26 mouse cellular contexts compared by ENCODE assay signal in the genomic region with DNA sequence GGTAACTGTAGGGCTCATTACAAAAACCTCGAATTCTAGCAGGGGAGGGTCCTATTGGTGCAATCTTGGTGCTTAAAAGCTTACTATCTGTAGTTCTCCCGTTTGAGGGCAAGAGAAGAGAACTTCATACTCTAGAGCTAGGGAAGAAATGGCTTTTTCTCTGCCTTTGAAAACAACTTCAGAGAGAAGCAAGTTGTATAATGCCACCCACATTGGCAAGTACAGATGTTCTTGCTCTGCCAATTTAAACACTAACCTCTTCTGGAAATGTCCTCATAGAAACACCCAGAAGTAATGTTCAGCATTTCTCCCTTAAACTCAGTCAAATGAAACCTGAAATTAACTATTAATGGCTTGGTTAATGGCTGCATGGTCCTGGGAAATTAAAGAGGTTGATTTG.
"Had no signal": no experiment of that assay in that cellular context is flagged by ENCODE, and none has a peak within 500 bp of the region (broad histone marks: within the 10 kb centered on the region; RNA-seq: fewer than 3 reads in every experiment).

No protein-coding gene starts in this region.

- DNase-seq: gastrocnemius, adult 2 months; gastrocnemius, postnatal 10 days; gastrocnemius, postnatal 25 days; heart, adult 18-20 months; heart, postnatal 10 days; heart, postnatal 4 days; kidney, adult 18-20 months; kidney, postnatal 25 days; kidney, postnatal 4 days; liver; liver, embryonic 13.5 days had no signal

- H3K4me3 ChIP-seq: gastrocnemius, adult 2 months; heart, embryonic 10.5 days; heart, embryonic 12.5 days; hindbrain, embryonic 10.5 days; intestine, embryonic 15.5 days; kidney, embryonic 15.5 days; layer of hippocampus, adult 2 months; limb, embryonic 10.5 days; limb, embryonic 12.5 days; liver, embryonic 13.5 days; liver, embryonic 15.5 days had no signal

- H3K36me3 ChIP-seq: heart, embryonic 10.5 days; heart, embryonic 12.5 days; hindbrain, embryonic 10.5 days; intestine, embryonic 15.5 days; kidney, embryonic 15.5 days; limb, embryonic 10.5 days; limb, embryonic 12.5 days; liver, embryonic 13.5 days; liver, embryonic 15.5 days had no signal

- H3K4me2 ChIP-seq: heart, embryonic 12.5 days; hindbrain, embryonic 14.5 days; intestine, embryonic 15.5 days; kidney, embryonic 15.5 days; limb, embryonic 12.5 days; liver, embryonic 11.5 days; liver, embryonic 13.5 days; liver, embryonic 15.5 days had no signal

- H3K27ac ChIP-seq: gastrocnemius, adult 2 months; heart, embryonic 10.5 days; hindbrain, embryonic 10.5 days; hindbrain, embryonic 14.5 days; intestine, embryonic 15.5 days; kidney, embryonic 15.5 days; kidney, postnatal 0 days; layer of hippocampus, adult 2 months; limb, embryonic 10.5 days; limb, embryonic 12.5 days; liver, embryonic 13.5 days; liver, embryonic 15.5 days had no signal

- H3K4me1 ChIP-seq: heart, embryonic 10.5 days; heart, embryonic 12.5 days; hindbrain, embryonic 10.5 days; intestine, embryonic 15.5 days; kidney, embryonic 15.5 days; limb, embryonic 10.5 days; limb, embryonic 12.5 days; liver, embryonic 13.5 days; liver, embryonic 15.5 days had no signal

- ATAC-seq: hindbrain, embryonic 16.5 days; inflammation-experienced regulatory T-cells, adult 6 months; intestine, embryonic 15.5 days; intestine, postnatal 0 days had no signal

- H3K27me3 ChIP-seq: heart, embryonic 12.5 days; intestine, embryonic 15.5 days; kidney, embryonic 15.5 days; limb, embryonic 12.5 days; liver, embryonic 13.5 days; liver, embryonic 15.5 days had no signal

- H3K9ac ChIP-seq: heart, embryonic 12.5 days; hindbrain, embryonic 14.5 days; intestine, embryonic 15.5 days; kidney, embryonic 15.5 days; limb, embryonic 12.5 days; liver, embryonic 13.5 days; liver, embryonic 15.5 days had no signal

- H3K9me3 ChIP-seq: heart, embryonic 10.5 days; heart, embryonic 12.5 days; hindbrain, embryonic 10.5 days; intestine, embryonic 15.5 days; kidney, embryonic 15.5 days; limb, embryonic 10.5 days; limb, embryonic 12.5 days; liver, embryonic 13.5 days; liver, embryonic 15.5 days had no signal
